Mouse (Mus musculus) midbrain, embryonic 16.5 days (tissue): ENCODE results near the gene Ceacam15. TPM values are rescaled to one million over a fixed set of nuclear protein-coding genes. Genes with fewer than 3 reads are reported as not detected.

Source experiments
- polyA plus RNA-seq: library from polyadenylated mRNA; unstranded; fragments of >200 nt; fragmentation: Nextera tagmentation; extraction: Ambion mirVana; gene quantifications from 2 replicates; pipeline ENCODE4 v1.2.1, GENCODE M21; 2015

Ceacam15 gene
- polyA plus RNA-seq, 1 experiment from 2014 or later = not detected

Other genes with a start within 250 kb of the Ceacam15 start
- gene Tmem160, start 222.9 kb downstream of the Ceacam15 start, polyA plus RNA-seq = 66.9 and 75.6 TPM in 2 replicates
- gene Npas1, start 198.0 kb downstream of the Ceacam15 start, polyA plus RNA-seq = 4.2 and 6.4 TPM in 2 replicates
- gene Arhgap35, start 60.7 kb downstream of the Ceacam15 start, polyA plus RNA-seq = 32.2 and 34.7 TPM in 2 replicates
- 0.18 TPM in 1 of 2 replicates, not detected in the other for gene Ceacam9, start 46.2 kb upstream of the Ceacam15 start, polyA plus RNA-seq
- gene Ap2s1, start 62.7 kb upstream of the Ceacam15 start, polyA plus RNA-seq = 437 and 461 TPM in 2 replicates
- gene Slc1a5, start 105.6 kb upstream of the Ceacam15 start, polyA plus RNA-seq = 10.1 and 10.7 TPM in 2 replicates
- gene Strn4, start 140.2 kb upstream of the Ceacam15 start, polyA plus RNA-seq = 185 and 199 TPM in 2 replicates
- gene Fkrp, start 141.0 kb upstream of the Ceacam15 start, polyA plus RNA-seq = 52.1 and 53.8 TPM in 2 replicates
- gene Prkd2, start 167.2 kb upstream of the Ceacam15 start, polyA plus RNA-seq = 6.0 and 6.9 TPM in 2 replicates
- gene Dact3, start 199.6 kb upstream of the Ceacam15 start, polyA plus RNA-seq = 2.6 and 3.0 TPM in 2 replicates
- gene Gng8, start 216.1 kb upstream of the Ceacam15 start, polyA plus RNA-seq = 14.0 and 49.2 TPM in 2 replicates
- 0.22 and 0.23 TPM in 2 replicates for gene Ptgir, start 230.8 kb upstream of the Ceacam15 start, polyA plus RNA-seq
- gene Calm3, start 248.4 kb upstream of the Ceacam15 start, polyA plus RNA-seq = 405 and 443 TPM in 2 replicates